Mouse (Mus musculus) testis, adult 2 months (tissue): ENCODE measurements at regions not wholly inside any gene's neighbourhood (a gene's known extent, or its start where the extent isn't known, plus 50 kb on each side); places are given as distances from the start of the nearest gene placed in this dataset.

Experiments
- CTCF ChIP-seq: fragments of 200-500 bp; IDR thresholded peaks from 2 replicates; pipeline ENCODE4 v1.5.1; 2012; ENCODE audit warnings: low read depth, mild to moderate bottlenecking, inconsistent platforms, low read length, moderate library complexity; ENCODE audit not compliant: control insufficient read depth, insufficient read depth, insufficient replicate concordance
- POLR2A ChIP-seq: fragments of 200-500 bp; IDR thresholded peaks from 2 replicates; pipeline ENCODE4 v1.6.1; 2012; ENCODE audit warnings: low read depth, mild to moderate bottlenecking, inconsistent platforms, low read length, moderate library complexity; ENCODE audit not compliant: control insufficient read depth

DNA sequence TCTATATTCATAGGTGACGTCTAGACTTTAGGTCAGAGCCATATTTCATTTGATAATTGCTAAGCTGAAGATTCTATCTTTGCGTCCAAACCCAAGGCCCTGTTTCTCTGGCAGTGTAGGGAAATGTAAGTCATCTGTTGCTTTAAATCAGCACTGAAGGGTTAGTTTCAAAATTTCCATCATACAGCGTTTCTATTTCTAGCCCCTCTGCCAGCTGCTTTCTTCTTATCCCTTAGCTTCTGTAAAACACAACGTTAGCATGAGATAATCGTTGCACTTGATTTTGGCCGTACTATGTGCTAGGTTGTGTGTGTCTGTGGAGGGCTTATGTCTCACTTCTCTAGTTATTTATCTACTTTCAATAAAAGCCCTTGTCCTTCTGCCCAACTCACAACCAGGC lies 58.7 kb upstream of the Ntrk2 start:
- TF ChIP-seq POLR2A (no peak), CTCF (no peak)
